Mouse (Mus musculus) kidney, adult 2 months (tissue): ENCODE data around the gene Cdk10.

Experiments used
- CTCF ChIP-seq: fragments of 200-500 bp; conservative IDR thresholded peaks from 2 replicates; pipeline ENCODE4 v1.5.1; 2011; ENCODE audit warnings: low read depth, mild to moderate bottlenecking, control low read depth, low read length, moderate library complexity, mixed read lengths; ENCODE audit not compliant: insufficient read depth, insufficient read length
- POLR2A ChIP-seq: fragments of 200-500 bp; IDR thresholded peaks from one replicate; pipeline ENCODE4 v1.6.1; 2011; ENCODE audit warnings: low read depth, low read length, control low read depth

GRCm38 (mm10) chr8:123202288-123202687 is 22.4 kb upstream of the Cdk10 start:
- TF ChIP-seq POLR2A (no peak), CTCF (peak; percentile 81)
